Mouse (Mus musculus): ENCODE results near the gene Xbp1. TPM values are rescaled to one million over a fixed set of nuclear protein-coding genes. Genes with fewer than 3 reads are reported as not detected.
"Not testable (repeated sequence)": the region's sequence is repeated elsewhere in the genome, so short reads cannot be mapped to it uniquely, and the experiment has no call there.

Gene Xbp1
- polyA plus RNA-seq, 1 experiment from 2014 or later = 229 TPM

- no peak for ATAC-seq (ENCODE audit: low FRiP score, low TSS enrichment)
These were observed 6.3 kb downstream of the Xbp1 start for GRCm38 (mm10) chr11:5526573-5527439.

DNA sequence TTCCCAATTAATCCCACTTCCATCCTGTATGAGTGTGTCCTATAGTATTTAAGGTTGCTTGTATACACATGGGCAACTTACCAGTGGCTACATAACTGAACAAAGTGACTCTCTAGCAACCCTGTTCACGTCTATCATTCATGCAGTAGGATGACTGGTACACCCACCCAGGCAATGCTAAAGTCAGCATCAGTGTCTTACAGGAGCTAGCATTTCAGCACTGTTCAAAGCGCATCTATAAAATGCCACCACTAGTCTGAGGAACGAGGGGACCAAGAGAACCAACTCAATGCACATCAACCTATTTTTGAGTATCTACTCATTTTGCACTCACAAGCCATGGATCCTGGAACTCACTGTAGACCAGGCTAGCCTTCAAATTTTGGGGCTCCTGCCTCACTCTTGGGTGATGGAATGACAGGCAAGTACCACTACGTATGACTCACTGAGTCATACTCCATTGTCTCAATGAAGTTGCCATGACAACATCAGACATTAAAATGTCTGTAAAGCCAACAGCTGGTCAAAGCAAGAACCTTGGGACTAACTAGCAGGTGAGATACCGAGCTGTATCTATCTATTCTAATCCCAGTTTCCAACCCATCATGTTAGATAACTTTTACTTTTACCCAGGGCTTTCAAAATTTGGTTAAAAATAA is 7.5 kb downstream of the Xbp1 start:
- no peaks in the 10 kb centered on the region for H3K27me3 ChIP-seq (ENCODE audit: insufficient read depth, low read length)
- ATAC-seq (ENCODE audit: low FRiP score, low TSS enrichment) = no peak

More at GRCm38 (mm10) chr11:5526573-5527439, 6.3 kb downstream of the Xbp1 start:
- 90% methylated on average over 7 of the region's 7 CpGs for WGBS
- no peak overlapping the region for H3K4me3 ChIP-seq (ENCODE audit: low read length)
- H3K4me1 ChIP-seq (ENCODE audit: insufficient read depth, low read length) = peaks cover 23% of the 10 kb centered on the region
- H3K9me3 ChIP-seq (ENCODE audit: low read length) = no peaks in the 10 kb centered on the region
- H3K9ac ChIP-seq (replicated peaks; ENCODE audit: low read length) = no peak overlapping the region
- H3K27ac ChIP-seq (ENCODE audit: low read length) = no peak overlapping the region
- H3K36me3 ChIP-seq (ENCODE audit: insufficient read depth, low read length) = peaks cover 60% of the 10 kb centered on the region
- H3K27me3 ChIP-seq (ENCODE audit: insufficient read depth, low read length) = no peaks in the 10 kb centered on the region
- no peak overlapping the region for H3K4me2 ChIP-seq (replicated peaks; ENCODE audit: low read depth, low read length)

DNA sequence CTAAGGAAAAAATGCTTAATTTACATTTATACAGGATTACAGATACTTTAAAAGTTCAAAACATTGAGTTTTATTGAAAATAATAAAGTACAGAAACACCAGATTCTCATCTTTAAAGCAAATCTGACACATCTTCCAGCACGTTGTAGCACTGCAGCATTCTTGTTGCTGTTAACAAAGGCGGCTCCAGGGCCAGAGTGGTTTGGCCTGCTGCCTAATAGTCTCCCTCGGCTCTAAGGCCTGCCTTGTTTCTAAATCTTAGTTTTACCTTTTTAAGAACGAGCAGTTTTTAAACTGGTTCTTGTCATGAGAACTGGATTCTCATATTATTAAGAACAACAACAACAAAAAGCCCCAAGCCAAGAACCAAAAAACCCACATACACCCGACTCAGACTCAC is 8.4 kb downstream of the Xbp1 start:
- Histone ChIP-seq H3K9ac (replicated peaks; ENCODE audit: low read length) (no peak overlapping the region), H3K9me3 (ENCODE audit: low read length) (no peaks in the 10 kb centered on the region), H3K36me3 (ENCODE audit: insufficient read depth, low read length) (peaks cover 60% of the 10 kb centered on the region), H3K4me1 (ENCODE audit: insufficient read depth, low read length) (peaks cover 7% of the 10 kb centered on the region), H3K27ac (ENCODE audit: low read length) (no peak overlapping the region), H3K4me3 (ENCODE audit: low read length) (no peak overlapping the region), H3K27me3 (ENCODE audit: insufficient read depth, low read length) (no peaks in the 10 kb centered on the region), H3K4me2 (replicated peaks; ENCODE audit: low read depth, low read length) (no peak overlapping the region)
- no peak for ATAC-seq (ENCODE audit: low FRiP score, low TSS enrichment)
- WGBS = 66% methylated on average over 5 of the region's 5 CpGs

More for the DNA sequence above, 7.5 kb downstream of the Xbp1 start:
- no peak overlapping the region for H3K9ac ChIP-seq (replicated peaks; ENCODE audit: low read length)
- H3K4me1 ChIP-seq (ENCODE audit: insufficient read depth, low read length) = peaks cover 13% of the 10 kb centered on the region
- 80% methylated on average over 5 of the region's 5 CpGs for WGBS
- no peaks in the 10 kb centered on the region for H3K9me3 ChIP-seq (ENCODE audit: low read length)
- H3K4me2 ChIP-seq (replicated peaks; ENCODE audit: low read depth, low read length) = no peak overlapping the region
- H3K4me3 ChIP-seq (ENCODE audit: low read length) = no peak overlapping the region
- no peak overlapping the region for H3K27ac ChIP-seq (ENCODE audit: low read length)
- peaks cover 60% of the 10 kb centered on the region for H3K36me3 ChIP-seq (ENCODE audit: insufficient read depth, low read length)

DNA sequence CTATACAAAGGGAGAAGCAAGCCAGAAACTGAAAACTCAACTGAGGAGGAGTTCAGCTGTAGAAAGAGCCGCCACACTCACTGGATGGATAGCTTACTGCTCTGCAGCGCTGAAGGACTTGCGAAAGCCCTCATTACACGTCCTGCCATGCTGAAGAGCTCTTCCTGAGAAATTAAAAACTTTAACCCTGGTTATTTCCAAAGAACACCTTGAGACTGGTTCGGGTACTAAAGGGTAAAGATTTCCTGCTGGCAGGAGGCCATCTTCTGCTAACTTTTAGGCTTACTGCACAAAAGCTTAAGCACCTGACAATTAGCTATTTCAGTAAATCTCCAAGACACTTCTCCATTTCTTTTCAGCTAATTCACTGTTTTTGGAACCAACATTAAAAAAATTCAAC is 9.7 kb downstream of the Xbp1 start:
- H3K9ac ChIP-seq (replicated peaks; ENCODE audit: low read length) = no peak overlapping the region
- H3K4me2 ChIP-seq (replicated peaks; ENCODE audit: low read depth, low read length) = no peak overlapping the region
- ATAC-seq (ENCODE audit: low FRiP score, low TSS enrichment) = no peak
- H3K36me3 ChIP-seq (ENCODE audit: insufficient read depth, low read length) = peaks cover 58% of the 10 kb centered on the region
- peak overlapping the region; percentile 6 for H3K27ac ChIP-seq (ENCODE audit: low read length)
- H3K9me3 ChIP-seq (ENCODE audit: low read length) = no peaks in the 10 kb centered on the region
- H3K4me3 ChIP-seq (ENCODE audit: low read length) = no peak overlapping the region
- H3K4me1 ChIP-seq (ENCODE audit: insufficient read depth, low read length) = peaks cover 7% of the 10 kb centered on the region
- no peaks in the 10 kb centered on the region for H3K27me3 ChIP-seq (ENCODE audit: insufficient read depth, low read length)
- WGBS = 72% methylated on average over 5 of the region's 5 CpGs

DNA sequence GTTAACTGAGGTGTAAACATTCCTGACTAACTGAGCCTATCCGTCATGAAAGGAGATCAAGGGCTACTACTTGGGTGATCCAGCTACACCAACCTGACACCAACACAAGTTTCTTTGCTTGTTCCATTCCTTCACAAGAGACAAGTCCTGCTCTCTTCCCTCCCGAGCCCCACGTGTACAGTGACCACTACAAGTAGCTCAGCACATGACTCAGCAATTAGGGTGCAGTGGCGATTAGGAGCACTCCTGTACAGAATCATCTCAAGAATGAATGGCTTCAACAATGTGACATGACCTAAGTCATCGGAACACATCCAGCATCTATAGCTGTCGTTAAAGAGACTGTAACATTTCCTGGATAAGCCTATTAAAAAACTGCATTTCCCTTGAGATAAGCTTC is 10.3 kb downstream of the Xbp1 start:
- peaks cover 55% of the 10 kb centered on the region for H3K36me3 ChIP-seq (ENCODE audit: insufficient read depth, low read length)
- no peak for ATAC-seq (ENCODE audit: low FRiP score, low TSS enrichment)
- peaks cover 7% of the 10 kb centered on the region for H3K4me1 ChIP-seq (ENCODE audit: insufficient read depth, low read length)

GRCm38 (mm10) chr11:5533108-5533507 is 12.6 kb downstream of the Xbp1 start:
- H3K27ac ChIP-seq (ENCODE audit: low read length) = peak overlapping the region; percentile 50; the same call in 1 of the 2 replicates
- no peak overlapping the region for H3K4me3 ChIP-seq (ENCODE audit: low read length)
- no peaks in the 10 kb centered on the region for H3K27me3 ChIP-seq (ENCODE audit: insufficient read depth, low read length)
- peaks cover 7% of the 10 kb centered on the region for H3K4me1 ChIP-seq (ENCODE audit: insufficient read depth, low read length)
- H3K9me3 ChIP-seq (ENCODE audit: low read length) = no peaks in the 10 kb centered on the region
- H3K36me3 ChIP-seq (ENCODE audit: insufficient read depth, low read length) = peaks cover 41% of the 10 kb centered on the region
- no peak overlapping the region for H3K4me2 ChIP-seq (replicated peaks; ENCODE audit: low read depth, low read length)
- H3K9ac ChIP-seq (replicated peaks; ENCODE audit: low read length) = no peak overlapping the region
- ATAC-seq (ENCODE audit: low FRiP score, low TSS enrichment) = peak; percentile 79
- WGBS = 70% methylated on average over 5 of the region's 5 CpGs

More for the DNA sequence above, 10.3 kb downstream of the Xbp1 start:
- H3K9ac ChIP-seq (replicated peaks; ENCODE audit: low read length) = no peak overlapping the region
- no peaks in the 10 kb centered on the region for H3K9me3 ChIP-seq (ENCODE audit: low read length)
- WGBS = 61% methylated on average over 6 of the region's 6 CpGs
- no peak overlapping the region for H3K4me2 ChIP-seq (replicated peaks; ENCODE audit: low read depth, low read length)
- no peak overlapping the region for H3K4me3 ChIP-seq (ENCODE audit: low read length)
- H3K27ac ChIP-seq (ENCODE audit: low read length) = no peak overlapping the region
- H3K27me3 ChIP-seq (ENCODE audit: insufficient read depth, low read length) = no peaks in the 10 kb centered on the region

DNA sequence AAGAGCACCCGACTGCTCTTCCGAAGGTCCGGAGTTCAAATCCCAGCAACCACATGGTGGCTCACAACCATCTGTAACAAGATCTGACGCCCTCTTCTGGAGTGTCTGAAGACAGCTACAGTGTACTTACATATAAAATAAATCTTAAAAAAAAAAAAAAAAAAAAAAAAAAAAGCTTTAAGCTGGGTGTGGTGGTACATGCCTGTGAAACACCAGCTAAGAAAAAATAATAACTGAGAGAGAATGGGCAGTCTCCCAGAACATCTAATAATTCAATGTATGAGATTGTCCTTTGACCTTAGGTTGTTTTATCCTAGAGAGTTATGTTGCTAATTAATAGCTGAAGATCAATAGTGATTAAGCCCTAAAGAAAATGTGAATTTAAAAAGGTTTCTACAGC is 17.0 kb downstream of the Xbp1 start:
- Histone ChIP-seq H3K36me3 (ENCODE audit: insufficient read depth, low read length) (peaks cover 32% of the 10 kb centered on the region), H3K4me1 (ENCODE audit: insufficient read depth, low read length) (peaks cover 15% of the 10 kb centered on the region)
- H3K9ac ChIP-seq (replicated peaks; ENCODE audit: low read length); H3K4me2 ChIP-seq (replicated peaks; ENCODE audit: low read depth, low read length); H3K9me3 ChIP-seq (ENCODE audit: low read length); H3K4me3 ChIP-seq (ENCODE audit: low read length); H3K27me3 ChIP-seq (ENCODE audit: insufficient read depth, low read length); H3K27ac ChIP-seq (ENCODE audit: low read length); ATAC-seq (ENCODE audit: low FRiP score, low TSS enrichment): not testable (repeated sequence)
- 95% methylated on average over 4 of the region's 4 CpGs for WGBS

- peak overlapping the region; percentile 89 for H3K4me3 ChIP-seq (ENCODE audit: low read length)
- 43% methylated on average over 4 of the region's 4 CpGs for WGBS
- no peaks in the 10 kb centered on the region for H3K9me3 ChIP-seq (ENCODE audit: low read length)
- peaks cover 15% of the 10 kb centered on the region for H3K4me1 ChIP-seq (ENCODE audit: insufficient read depth, low read length)
- H3K36me3 ChIP-seq (ENCODE audit: insufficient read depth, low read length) = peaks cover 9% of the 10 kb centered on the region
- no peak for ATAC-seq (ENCODE audit: low FRiP score, low TSS enrichment)
- H3K27me3 ChIP-seq (ENCODE audit: insufficient read depth, low read length) = no peaks in the 10 kb centered on the region
- H3K4me2 ChIP-seq (replicated peaks; ENCODE audit: low read depth, low read length) = peak overlapping the region; percentile 80
- H3K9ac ChIP-seq (replicated peaks; ENCODE audit: low read length) = peak overlapping the region; percentile 93; the same call in 1 of the 2 replicates
- H3K27ac ChIP-seq (ENCODE audit: low read length) = no peak overlapping the region
These were observed 19.9 kb downstream of the Xbp1 start for GRCm38 (mm10) chr11:5540331-5540730.

GRCm38 (mm10) chr11:5541230-5541798 is 20.9 kb downstream of the Xbp1 start:
- peak overlapping the region; percentile 93 for H3K9ac ChIP-seq (replicated peaks; ENCODE audit: low read length)
- H3K4me2 ChIP-seq (replicated peaks; ENCODE audit: low read depth, low read length) = peak overlapping the region; percentile 80
- no peaks in the 10 kb centered on the region for H3K9me3 ChIP-seq (ENCODE audit: low read length)
- 1% methylated on average over 28 of the region's 28 CpGs for WGBS
- peak overlapping the region; percentile 89 for H3K4me3 ChIP-seq (ENCODE audit: low read length)
- H3K4me1 ChIP-seq (ENCODE audit: insufficient read depth, low read length) = peaks cover 15% of the 10 kb centered on the region
- peak overlapping the region; percentile 81 for H3K27ac ChIP-seq (ENCODE audit: low read length)
- 0 out of 2 replicates have a peak, but pooled peaks have one; percentile 1 for ATAC-seq (ENCODE audit: low FRiP score, low TSS enrichment)
- peaks cover 9% of the 10 kb centered on the region for H3K36me3 ChIP-seq (ENCODE audit: insufficient read depth, low read length)
- no peaks in the 10 kb centered on the region for H3K27me3 ChIP-seq (ENCODE audit: insufficient read depth, low read length)

Data from kidney, embryonic 16.5 days (tissue).